Mouse (Mus musculus): ENCODE measurements around the gene Syne3.

- TF ChIP-seq CTCF (IDR thresholded peaks at IDR 0.05; ENCODE audit: borderline replicate concordance, control insufficient read depth, extremely low read depth, insufficient read depth, low read length, poor library complexity) (no peak), POLR2A (IDR thresholded peaks at IDR 0.05; ENCODE audit: control insufficient read depth, extremely low read depth, insufficient read depth, low read length, poor library complexity) (no peak)
Observed at GRCm38 (mm10) chr12:104978420-104978819, 31.2 kb downstream of the Syne3 start.

Data from thymus, adult 2 months (tissue).